Mouse (Mus musculus): ENCODE data around the gene Yes1. TPM values are rescaled to one million over a fixed set of nuclear protein-coding genes. Genes with fewer than 3 reads are reported as not detected.
"Not testable (repeated sequence)": the region's sequence is repeated elsewhere in the genome, so short reads cannot be mapped to it uniquely, and the experiment has no call there.

The Yes1 gene
- polyA plus RNA-seq, 1 experiment from 2014 or later, result 39.2 TPM

DNA sequence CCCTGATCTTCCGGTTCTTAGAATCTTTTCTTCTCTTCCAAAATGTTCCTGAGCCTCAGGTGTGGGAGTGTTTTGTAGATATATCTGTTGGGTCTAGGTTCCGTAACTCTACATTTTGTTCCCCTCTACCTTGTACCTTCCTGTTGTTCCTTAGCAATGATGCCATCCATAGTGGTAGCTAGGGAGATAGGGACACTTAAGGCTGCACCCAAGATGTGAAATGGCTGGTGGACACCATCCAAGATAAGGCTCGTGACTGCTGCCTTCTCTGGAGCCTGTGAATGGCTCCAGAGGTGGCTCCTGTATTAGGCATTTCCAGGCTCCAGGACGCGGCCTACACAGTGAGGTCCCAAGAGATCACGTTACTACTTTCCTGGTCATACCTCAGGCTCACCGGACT is 117.3 kb downstream of the Yes1 start:
- Histone ChIP-seq H3K27ac (no peak overlapping the region), H3K4me3 (no peak overlapping the region), H3K36me3 (no peaks in the 10 kb centered on the region), H3K4me2 (replicated peaks) (no peak overlapping the region), H3K9ac (no peak overlapping the region), H3K9me3 (no peaks in the 10 kb centered on the region), H3K4me1 (no peaks in the 10 kb centered on the region), H3K27me3 (no peaks in the 10 kb centered on the region)
- 69% methylated on average over 7 of the region's 7 CpGs for WGBS
- no peak for ATAC-seq (ENCODE audit: insufficient number of reproducible peaks, insufficient read depth, low FRiP score, low TSS enrichment)

- ATAC-seq (ENCODE audit: insufficient number of reproducible peaks, insufficient read depth, low FRiP score, low TSS enrichment), result no peak
- H3K27me3 ChIP-seq, result no peaks in the 10 kb centered on the region
- H3K9me3 ChIP-seq, result no peaks in the 10 kb centered on the region
- WGBS, result 75% methylated on average over 8 of the region's 8 CpGs
- no peaks in the 10 kb centered on the region for H3K36me3 ChIP-seq
- no peaks in the 10 kb centered on the region for H3K4me1 ChIP-seq
- H3K27ac ChIP-seq, result no peak overlapping the region
- no peak overlapping the region for H3K4me3 ChIP-seq
- no peak overlapping the region for H3K9ac ChIP-seq
- H3K4me2 ChIP-seq (replicated peaks), result no peak overlapping the region
Measured at GRCm38 (mm10) chr5:32728851-32729250, 117.9 kb downstream of the Yes1 start.

- H3K9me3 ChIP-seq; H3K4me1 ChIP-seq; H3K4me2 ChIP-seq (replicated peaks); H3K27me3 ChIP-seq; H3K4me3 ChIP-seq; H3K9ac ChIP-seq; ATAC-seq (ENCODE audit: insufficient number of reproducible peaks, insufficient read depth, low FRiP score, low TSS enrichment); H3K27ac ChIP-seq: not testable (repeated sequence)
- peaks cover 15% of the 10 kb centered on the region for H3K36me3 ChIP-seq
- WGBS, result 90% methylated on average over 6 of the region's 6 CpGs
Measured at GRCm38 (mm10) chr5:32733892-32734291, 122.9 kb downstream of the Yes1 start.

GRCm38 (mm10) chr5:32735779-32736178 is 124.8 kb downstream of the Yes1 start:
- Histone ChIP-seq H3K27me3 (no peaks in the 10 kb centered on the region), H3K9me3 (no peaks in the 10 kb centered on the region), H3K27ac (no peak overlapping the region), H3K4me2 (replicated peaks) (no peak overlapping the region), H3K4me1 (no peaks in the 10 kb centered on the region), H3K9ac (no peak overlapping the region), H3K36me3 (peaks cover 15% of the 10 kb centered on the region), H3K4me3 (no peak overlapping the region)
- no peak for ATAC-seq (ENCODE audit: insufficient number of reproducible peaks, insufficient read depth, low FRiP score, low TSS enrichment)
- WGBS, result 92% methylated on average over 6 of the region's 6 CpGs

Other genes with a start within 250 kb of the Yes1 start
- gene Ppp1cb, start 152.3 kb upstream of the Yes1 start, polyA plus RNA-seq (2016; fragmentation: Nextera tagmentation; extraction: Ambion mirVana), result 187 and 199 TPM in 2 replicates
- 62.0 and 68.3 TPM in 2 replicates for gene Pisd, start 174.5 kb downstream of the Yes1 start, polyA plus RNA-seq (2016; fragmentation: Nextera tagmentation; extraction: Ambion mirVana)
- gene Gm20671, start 215.9 kb downstream of the Yes1 start, polyA plus RNA-seq (2016; fragmentation: Nextera tagmentation; extraction: Ambion mirVana), result not detected in 2 replicates
- gene Prr14l, start 243.1 kb downstream of the Yes1 start, polyA plus RNA-seq (2016; fragmentation: Nextera tagmentation; extraction: Ambion mirVana), result 14.1 and 16.2 TPM in 2 replicates